Mouse (Mus musculus): ENCODE measurements at regions not wholly inside any gene's neighbourhood (a gene's known extent, or its start where the extent isn't known, plus 50 kb on each side); places are given as distances from the start of the nearest gene placed in this dataset.

GRCm38 (mm10) chr13:90724598-90724997, 180.6 kb downstream of the Atp6ap1l start:
- TF ChIP-seq CTCF (IDR thresholded peaks at IDR 0.05; ENCODE audit: low read depth) (no peak), EP300 (optimal IDR thresholded peaks at IDR 0.05) (no peak)

All from stomach, postnatal 0 days (tissue).